In the genomic region with DNA sequence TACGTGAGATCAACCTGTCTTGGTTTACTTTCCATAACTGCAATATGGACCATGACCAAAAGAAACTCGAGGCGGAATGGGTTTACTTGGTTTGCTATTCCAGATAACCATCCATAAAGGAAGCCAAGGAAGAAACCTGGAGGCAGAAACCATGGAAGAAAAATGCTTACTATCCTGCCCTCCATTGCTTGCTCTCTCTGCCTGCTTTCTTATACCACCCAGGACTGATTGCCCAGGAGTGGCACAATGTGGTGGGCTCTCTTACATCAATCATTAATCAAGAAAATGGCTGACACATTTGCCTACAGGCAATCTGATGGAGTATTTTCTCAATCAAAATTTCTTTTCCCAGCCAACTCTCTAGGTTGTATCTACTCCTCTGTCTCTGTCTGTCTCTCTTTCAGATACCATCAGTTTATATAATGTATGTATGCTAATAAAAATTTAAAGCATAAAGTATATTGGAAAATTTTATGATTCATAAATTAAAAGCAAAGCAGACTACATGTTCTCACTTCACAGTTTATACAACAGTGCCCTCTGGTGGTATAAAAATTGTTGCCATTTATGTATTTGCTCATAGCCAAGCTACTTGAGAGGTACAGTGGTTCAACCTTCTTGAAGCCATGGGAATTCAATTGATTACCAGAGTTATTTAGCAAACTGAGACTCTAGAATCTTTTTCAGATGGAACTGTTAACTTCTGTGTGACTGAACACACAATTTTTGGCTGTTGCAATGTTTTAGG, we compare ENCODE assay signal across 9 mouse cellular contexts.
DNase-seq lines count a peak whose midpoint lies in the region; ATAC-seq and TF ChIP-seq lines count a peak whose summit lies in the region.
"Had no signal": no experiment of that assay in that cellular context is flagged by ENCODE, and none has a peak within 500 bp of the region (broad histone marks: within the 10 kb centered on the region; RNA-seq: fewer than 3 reads in every experiment).

No protein-coding gene starts in this region.

- no peak overlapping the region for H3K27ac ChIP-seq in layer of hippocampus, adult 2 months
- H3K27ac ChIP-seq in ES-Bruce4 (ENCODE audit: insufficient read depth, low read length): no peak overlapping the region
- H3K27ac ChIP-seq: lung, embryonic 15.5 days had no signal

- no peak overlapping the region for H3K4me3 ChIP-seq in layer of hippocampus, adult 2 months
- no peak overlapping the region for H3K4me3 ChIP-seq in ES-Bruce4 (ENCODE audit: low read depth, low read length)
- H3K4me3 ChIP-seq: lung, embryonic 15.5 days had no signal

- no peak for TF ChIP-seq POLR2A in ES-Bruce4 (IDR thresholded peaks at IDR 0.05; ENCODE audit: insufficient read depth, low read length)
- no peak for TF ChIP-seq POLR2A in brain, embryonic 14.5 days (IDR thresholded peaks at IDR 0.05; ENCODE audit: borderline replicate concordance, extremely low read depth, insufficient read depth, insufficient read length, poor library complexity, severe bottlenecking)

- H3K9ac ChIP-seq in ES-Bruce4 (ENCODE audit: low read depth, poor library complexity, severe bottlenecking): no peak overlapping the region
- H3K9ac ChIP-seq: lung, embryonic 15.5 days had no signal

- H3K36me3 ChIP-seq in ES-Bruce4 (ENCODE audit: control insufficient read depth, insufficient read depth, low read length, poor library complexity, severe bottlenecking): no peaks in the 10 kb centered on the region
- H3K36me3 ChIP-seq: lung, embryonic 15.5 days had no signal

- peak; percentile 97 for TF ChIP-seq CTCF in layer of hippocampus, adult 2 months (conservative IDR thresholded peaks at IDR 0.05)
- TF ChIP-seq CTCF in ES-Bruce4 (IDR thresholded peaks at IDR 0.05; ENCODE audit: low read depth, low read length): peak; percentile 7
- TF ChIP-seq CTCF in brain, embryonic 14.5 days (IDR thresholded peaks at IDR 0.05; ENCODE audit: borderline replicate concordance, extremely low read depth, insufficient read depth, insufficient read length): peak; percentile 39

- ATAC-seq in megakaryocyte progenitor cell, adult 5-6 weeks (replicated peaks; ENCODE audit: poor library complexity): peak; percentile 77

- DNase-seq in layer of hippocampus, adult 2 months (ENCODE audit: low spot score in 2 of 2): peak; percentile 65 to 74
- DNase-seq in layer of hippocampus, postnatal 10 days (ENCODE audit: low spot score in 2 of 2): no peak
- DNase-seq in brain, embryonic 14.5 days (ENCODE audit: low read depth): peak; percentile 89
- DNase-seq in forelimb bud, embryonic 11.5 days (ENCODE audit: low read depth, low spot score): peak; percentile 76
- no peak for DNase-seq in urinary bladder, postnatal 36 days (ENCODE audit: low spot score in 2 of 2)
- no peak for DNase-seq in frontal cortex, postnatal 14 days (ENCODE audit: low spot score in 2 of 2)

- TF ChIP-seq EP300 in ES-Bruce4 (IDR thresholded peaks at IDR 0.05; ENCODE audit: insufficient read depth, low read depth, low read length): no peak

- H3K4me1 ChIP-seq in ES-Bruce4 (ENCODE audit: control insufficient read depth, insufficient read depth, low read length): no peaks in the 10 kb centered on the region
- H3K4me1 ChIP-seq: lung, embryonic 15.5 days had no signal

- no peaks in the 10 kb centered on the region for H3K9me3 ChIP-seq in ES-Bruce4 (replicated peaks; ENCODE audit: control insufficient read depth, insufficient read depth, low read length, poor library complexity, severe bottlenecking)
- H3K9me3 ChIP-seq: lung, embryonic 15.5 days had no signal

- H3K27me3 ChIP-seq in ES-Bruce4 (ENCODE audit: control insufficient read depth, insufficient read depth, low read length, poor library complexity, severe bottlenecking): 0 out of 2 replicates have a peak, but pooled peaks cover 1% of the 10 kb centered on the region
- H3K27me3 ChIP-seq: lung, embryonic 15.5 days had no signal

Comparison
In these comparisons a context has a peak if more than half of its experiments do, and no peak if none do; other contexts are left out.
1. DNase-seq: peak in layer of hippocampus, adult 2 months (2 of 2), brain, embryonic 14.5 days (single experiment) and forelimb bud, embryonic 11.5 days (single experiment); none in layer of hippocampus, postnatal 10 days (0 of 2), urinary bladder, postnatal 36 days (0 of 2) and frontal cortex, postnatal 14 days (0 of 2).
2. CTCF ChIP-seq: peak in every context shown above with its lines; median percentile 97 in layer of hippocampus, adult 2 months; 39 in brain, embryonic 14.5 days; 7 in ES-Bruce4.